ENCODE assay signal across 13 mouse cellular contexts in the genomic region with DNA sequence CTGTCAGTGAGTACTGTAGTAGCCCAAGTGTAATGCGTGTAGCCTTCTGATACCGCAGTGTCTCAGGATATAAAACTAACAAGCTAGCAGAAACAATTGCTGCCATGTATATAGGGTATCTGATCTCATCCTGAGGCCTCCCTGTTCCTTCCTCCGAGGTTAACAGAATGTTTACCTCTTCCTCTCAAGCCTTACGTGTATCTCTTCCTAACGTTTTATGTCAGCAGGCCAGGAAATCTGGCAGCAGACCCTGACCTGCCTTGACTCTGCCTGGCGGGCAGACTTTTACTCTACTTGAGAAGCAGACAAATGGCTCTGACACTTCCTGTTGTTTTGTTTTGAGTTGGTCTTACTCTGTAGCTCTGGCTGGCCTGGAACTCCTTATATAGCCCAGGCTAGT. TPM values are rescaled to one million over a fixed set of nuclear protein-coding genes. Genes with fewer than 3 reads are reported as not detected.
A peak's percentile ranks its signal among the peaks of the same experiment; 100 is the strongest.
DNase-seq lines count a peak whose midpoint lies in the region; ATAC-seq and TF ChIP-seq lines count a peak whose summit lies in the region.
"Had no signal": no experiment of that assay in that cellular context is flagged by ENCODE, and none has a peak within 500 bp of the region (broad histone marks: within the 10 kb centered on the region; RNA-seq: fewer than 3 reads in every experiment).

No protein-coding gene starts in this region.

- H3K4me3 ChIP-seq in kidney, adult 2 months (ENCODE audit: insufficient read depth, low read depth, low read length) = no peak overlapping the region
- H3K4me3 ChIP-seq in lung, postnatal 0 days (ENCODE audit: low read depth, low read length) = no peak overlapping the region
- no peak overlapping the region for H3K4me3 ChIP-seq in liver, embryonic 14.5 days (ENCODE audit: insufficient read depth in 1 of 2, low read depth in 2 of 2, low read length in 2 of 2)
- H3K4me3 ChIP-seq: erythroblast, embryonic 14.5 days; limb, embryonic 15.5 days; midbrain, embryonic 15.5 days had no signal

- no peak overlapping the region for H3K4me2 ChIP-seq in lung, postnatal 0 days (replicated peaks; ENCODE audit: low read depth, low read length)
- H3K4me2 ChIP-seq in liver, embryonic 14.5 days (ENCODE audit: low read depth) = no peak overlapping the region
- H3K4me2 ChIP-seq: limb, embryonic 15.5 days; midbrain, embryonic 15.5 days had no signal

- WGBS in kidney, adult 2 months = 55% methylated on average over 6 of the region's 6 CpGs
- 51% methylated on average over 6 of the region's 6 CpGs for WGBS in lung, postnatal 0 days
- 46% methylated on average over 6 of the region's 6 CpGs for WGBS in liver, embryonic 14.5 days (ENCODE audit: insufficient replicate concordance)

- no peaks in the 10 kb centered on the region for H3K4me1 ChIP-seq in kidney, adult 2 months (ENCODE audit: control insufficient read depth, insufficient read depth, low read length)
- peaks cover 8% of the 10 kb centered on the region; the same call in 1 of the 2 replicates for H3K4me1 ChIP-seq in lung, postnatal 0 days (ENCODE audit: insufficient read depth, low read depth, low read length)
- no peaks in the 10 kb centered on the region for H3K4me1 ChIP-seq in liver, embryonic 14.5 days (replicated peaks; ENCODE audit: control insufficient read depth in 2 of 2, insufficient read depth in 2 of 2, low read length in 1 of 2)
- H3K4me1 ChIP-seq: midbrain, embryonic 15.5 days had no signal

- no peak overlapping the region for H3K27ac ChIP-seq in kidney, adult 2 months (ENCODE audit: insufficient read depth, low read depth, low read length)
- peak overlapping the region; percentile 75 for H3K27ac ChIP-seq in lung, postnatal 0 days (ENCODE audit: low read length)
- no peak overlapping the region for H3K27ac ChIP-seq in liver, embryonic 14.5 days
- H3K27ac ChIP-seq: midbrain, embryonic 15.5 days had no signal

- no peak for TF ChIP-seq POLR2A in kidney, adult 2 months (IDR thresholded peaks at IDR 0.05; ENCODE audit: low read depth, low read length)

- no peak for TF ChIP-seq CTCF in kidney, adult 2 months (conservative IDR thresholded peaks at IDR 0.05; ENCODE audit: insufficient read depth, insufficient read length, low read depth, low read length)
- no peak for TF ChIP-seq CTCF in lung, postnatal 0 days (IDR thresholded peaks at IDR 0.05)
- no peak for TF ChIP-seq CTCF in liver, embryonic 14.5 days (IDR thresholded peaks at IDR 0.05; ENCODE audit: low read depth)

- no peaks in the 10 kb centered on the region for H3K9me3 ChIP-seq in lung, postnatal 0 days (ENCODE audit: low read length)
- no peaks in the 10 kb centered on the region for H3K9me3 ChIP-seq in liver, embryonic 14.5 days (ENCODE audit: control insufficient read depth, low read length)
- H3K9me3 ChIP-seq: limb, embryonic 15.5 days; midbrain, embryonic 15.5 days had no signal

- peak; percentile 73 for ATAC-seq in lung, postnatal 0 days
- ATAC-seq in liver, embryonic 14.5 days (ENCODE audit: insufficient read depth) = peak; percentile 44; the same call in 1 of the 2 replicates
- ATAC-seq: intestine, embryonic 16.5 days; midbrain, embryonic 15.5 days had no signal

- no peaks in the 10 kb centered on the region for H3K27me3 ChIP-seq in kidney, adult 2 months (replicated peaks; ENCODE audit: control insufficient read depth, insufficient read depth, low read length)
- no peaks in the 10 kb centered on the region for H3K27me3 ChIP-seq in lung, postnatal 0 days (replicated peaks; ENCODE audit: insufficient read depth, low read length)
- H3K27me3 ChIP-seq in liver, embryonic 14.5 days (ENCODE audit: control insufficient read depth, insufficient read depth, low read length) = no peaks in the 10 kb centered on the region
- H3K27me3 ChIP-seq: limb, embryonic 15.5 days; midbrain, embryonic 15.5 days had no signal

- H3K36me3 ChIP-seq in kidney, adult 2 months (ENCODE audit: control insufficient read depth, insufficient read depth, low read length) = peaks cover 3% of the 10 kb centered on the region
- peaks cover 14% of the 10 kb centered on the region for H3K36me3 ChIP-seq in lung, postnatal 0 days (ENCODE audit: insufficient read depth, low read length)
- H3K36me3 ChIP-seq in liver, embryonic 14.5 days (replicated peaks; ENCODE audit: control insufficient read depth, insufficient read depth, low read depth) = peaks cover 19% of the 10 kb centered on the region

- no peak overlapping the region for H3K9ac ChIP-seq in lung, postnatal 0 days (replicated peaks; ENCODE audit: low read depth)
- no peak overlapping the region for H3K9ac ChIP-seq in liver, embryonic 14.5 days (replicated peaks)
- H3K9ac ChIP-seq: limb, embryonic 15.5 days; midbrain, embryonic 15.5 days had no signal

- peak; percentile 88 for TF ChIP-seq EP300 in lung, postnatal 0 days (IDR thresholded peaks at IDR 0.05)
- TF ChIP-seq EP300 in liver, embryonic 14.5 days (IDR thresholded peaks at IDR 0.05; ENCODE audit: low read depth) = no peak

- peak; percentile 27 for DNase-seq in kidney, adult 2 months
- DNase-seq in kidney, adult 8-10 months = no peak
- peak; percentile 68 for DNase-seq in lung, postnatal 0 days (ENCODE audit: low spot score)
- DNase-seq in lung, postnatal 36 days = no peak
- no peak for DNase-seq in liver, embryonic 14.5 days (ENCODE audit: low read depth in 3 of 3, low spot score in 3 of 3)
- DNase-seq in embryo, embryonic 11 days = no peak
- DNase-seq in urinary bladder, postnatal 4 days (ENCODE audit: low spot score in 2 of 2) = no peak
- DNase-seq: adrenal gland, postnatal 25 days; right cerebral cortex, postnatal 14 days had no signal

RNA-seq across cellular contexts. Expression of a gene that starts 2.7 kb away (rescaled TPM):
- 0.19 and 3.1 TPM in 2 replicates for polyA plus RNA-seq in kidney, adult 2 months (2012; rRNA removed)
- polyA plus RNA-seq in lung, postnatal 0 days (2015; fragmentation: Nextera tagmentation; extraction: Ambion mirVana) = 2.0 and 2.9 TPM in 2 replicates
- polyA plus RNA-seq in liver, embryonic 14.5 days (2012; rRNA removed) = 0.11 and 0.32 TPM in 2 replicates
- 0.15 and 0.23 TPM in 2 replicates for polyA plus RNA-seq in liver, embryonic 14.5 days (2014; fragmentation: Nextera tagmentation; extraction: Ambion mirVana)
- polyA plus RNA-seq: erythroblast, embryonic 14.5 days had no signal

RNA-seq across cellular contexts. Expression of a gene that starts 10.8 kb away (rescaled TPM):
- 45.6 and 47.1 TPM in 2 replicates for polyA plus RNA-seq in kidney, adult 2 months (2012; rRNA removed)
- 82.9 and 84.0 TPM in 2 replicates for polyA plus RNA-seq in lung, postnatal 0 days (2015; fragmentation: Nextera tagmentation; extraction: Ambion mirVana)
- polyA plus RNA-seq in liver, embryonic 14.5 days (2012; rRNA removed) = 19.7 and 23.4 TPM in 2 replicates
- polyA plus RNA-seq in liver, embryonic 14.5 days (2014; fragmentation: Nextera tagmentation; extraction: Ambion mirVana) = 29.6 and 31.4 TPM in 2 replicates

RNA-seq across cellular contexts. Expression of a gene that starts 12.2 kb away (rescaled TPM):
- 46.7 and 50.8 TPM in 2 replicates for polyA plus RNA-seq in kidney, adult 2 months (2012; rRNA removed)
- 51.8 and 54.1 TPM in 2 replicates for polyA plus RNA-seq in lung, postnatal 0 days (2015; fragmentation: Nextera tagmentation; extraction: Ambion mirVana)
- 22.4 and 33.1 TPM in 2 replicates for polyA plus RNA-seq in liver, embryonic 14.5 days (2012; rRNA removed)
- 23.1 and 24.8 TPM in 2 replicates for polyA plus RNA-seq in liver, embryonic 14.5 days (2014; fragmentation: Nextera tagmentation; extraction: Ambion mirVana)

RNA-seq across cellular contexts. Expression of a gene that starts 12.3 kb away (rescaled TPM):
- 10.2 and 11.3 TPM in 2 replicates for polyA plus RNA-seq in kidney, adult 2 months (2012; rRNA removed)
- polyA plus RNA-seq in lung, postnatal 0 days (2015; fragmentation: Nextera tagmentation; extraction: Ambion mirVana) = 13.3 and 14.0 TPM in 2 replicates
- 2.9 and 3.9 TPM in 2 replicates for polyA plus RNA-seq in liver, embryonic 14.5 days (2012; rRNA removed)
- 4.8 and 5.2 TPM in 2 replicates for polyA plus RNA-seq in liver, embryonic 14.5 days (2014; fragmentation: Nextera tagmentation; extraction: Ambion mirVana)

RNA-seq across cellular contexts. Expression of a gene that starts 14.8 kb away (rescaled TPM):
- 13.5 and 15.3 TPM in 2 replicates for polyA plus RNA-seq in kidney, adult 2 months (2012; rRNA removed)
- polyA plus RNA-seq in lung, postnatal 0 days (2015; fragmentation: Nextera tagmentation; extraction: Ambion mirVana) = 18.1 and 18.6 TPM in 2 replicates
- 7.9 and 9.4 TPM in 2 replicates for polyA plus RNA-seq in liver, embryonic 14.5 days (2012; rRNA removed)
- 4.7 and 5.5 TPM in 2 replicates for polyA plus RNA-seq in liver, embryonic 14.5 days (2014; fragmentation: Nextera tagmentation; extraction: Ambion mirVana)

Comparison
In these comparisons a context has a peak if more than half of its experiments do, and no peak if none do; other contexts are left out.
1. DNase-seq: peak in kidney, adult 2 months (single experiment) and lung, postnatal 0 days (single experiment); none in kidney, adult 8-10 months (0 of 2), lung, postnatal 36 days (single experiment), liver, embryonic 14.5 days (0 of 3), embryo, embryonic 11 days (single experiment) and urinary bladder, postnatal 4 days (0 of 2).